Mouse (Mus musculus) limb, embryonic 11.5 days (tissue): Measurements from ENCODE around the gene Btaf1. TPM values are rescaled to one million over a fixed set of nuclear protein-coding genes. Genes with fewer than 3 reads are reported as not detected.

Experiments used
- ATAC-seq: fragments of 200-750 bp; cut with Nextera tagmentation; 2 replicates; pipeline ENCODE4 v1.8.0; 2017; ENCODE audit warnings: low read depth; ENCODE audit not compliant: insufficient number of reproducible peaks, low FRiP score, low TSS enrichment
- DNase-seq: peaks from one replicate; pipeline ENCODE4 v3.0.0-alpha.2; 2015; ENCODE audit warnings: low spot score
- H3K27ac ChIP-seq: fragments of 300-500 bp; sonication (generic); replicated peaks from 2 replicates; pipeline ENCODE4 v1.5.1; 2014; ENCODE audit warnings: low read depth, mild to moderate bottlenecking, low read length
- H3K27me3 ChIP-seq: fragments of 300-500 bp; sonication (generic); 2 replicates; pipeline ENCODE4 v1.6.1; 2014; ENCODE audit warnings: mild to moderate bottlenecking, low read length, mixed read lengths; ENCODE audit not compliant: control insufficient read depth, insufficient read depth
- H3K36me3 ChIP-seq: fragments of 300-500 bp; sonication (generic); 2 replicates; pipeline ENCODE4 v1.6.1; 2014; ENCODE audit warnings: mild to moderate bottlenecking, low read length, moderate library complexity, mixed read lengths; ENCODE audit not compliant: control insufficient read depth, insufficient read depth
- H3K4me1 ChIP-seq: fragments of 300-500 bp; sonication (generic); 2 replicates; pipeline ENCODE4 v1.6.1; 2014; ENCODE audit warnings: low read length, mixed read lengths; ENCODE audit not compliant: control insufficient read depth, insufficient read depth
- H3K4me2 ChIP-seq: fragments of 300-500 bp; sonication (generic); 2 replicates; pipeline ENCODE4 v1.6.1; 2014; ENCODE audit warnings: low read depth, mild to moderate bottlenecking, moderate library complexity; ENCODE audit not compliant: severe bottlenecking
- H3K4me3 ChIP-seq: fragments of 300-500 bp; sonication (generic); 2 replicates; pipeline ENCODE4 v1.5.1; 2014; ENCODE audit warnings: low read depth, low read length
- H3K9ac ChIP-seq: fragments of 300-500 bp; sonication (generic); 2 replicates; pipeline ENCODE4 v1.6.1; 2014; ENCODE audit warnings: mild to moderate bottlenecking, low read length
- H3K9me3 ChIP-seq: fragments of 300-500 bp; sonication (generic); 2 replicates; pipeline ENCODE4 v1.6.1; 2016; ENCODE audit warnings: low read length; ENCODE audit not compliant: control insufficient read depth
- WGBS: fragments of 180-500 bp; shearing (Covaris S2); extraction: QIAGEN DNeasy Blood & Tissue Kit; methylation state at CpG from one replicate; pipeline ENCODE4 v1.1.7; 2014; 5-methylcytosine and 5-hydroxymethylcytosine counted together
- polyA plus RNA-seq: library from polyadenylated mRNA; unstranded; fragments of >200 nt; fragmentation: Nextera tagmentation; extraction: Ambion mirVana; gene quantifications from 2 replicates; pipeline ENCODE4 v1.2.1, GENCODE M21; 2014

Btaf1 gene
- polyA plus RNA-seq, 1 experiment from 2014 or later = 15.3 TPM

- no peak overlapping the region for H3K27ac ChIP-seq
- H3K27me3 ChIP-seq = no peaks in the 10 kb centered on the region
- H3K4me2 ChIP-seq = no peak overlapping the region
- H3K9me3 ChIP-seq = no peaks in the 10 kb centered on the region
- H3K36me3 ChIP-seq = no peaks in the 10 kb centered on the region
- WGBS = 91% methylated on average over 10 of the region's 10 CpGs
- ATAC-seq (no peak), DNase-seq (no peak)
- no peak overlapping the region for H3K9ac ChIP-seq
- no peaks in the 10 kb centered on the region for H3K4me1 ChIP-seq
- H3K4me3 ChIP-seq = no peak overlapping the region
These were observed 118.6 kb downstream of the Btaf1 start for GRCm38 (mm10) chr19:37044431-37044830.

DNA sequence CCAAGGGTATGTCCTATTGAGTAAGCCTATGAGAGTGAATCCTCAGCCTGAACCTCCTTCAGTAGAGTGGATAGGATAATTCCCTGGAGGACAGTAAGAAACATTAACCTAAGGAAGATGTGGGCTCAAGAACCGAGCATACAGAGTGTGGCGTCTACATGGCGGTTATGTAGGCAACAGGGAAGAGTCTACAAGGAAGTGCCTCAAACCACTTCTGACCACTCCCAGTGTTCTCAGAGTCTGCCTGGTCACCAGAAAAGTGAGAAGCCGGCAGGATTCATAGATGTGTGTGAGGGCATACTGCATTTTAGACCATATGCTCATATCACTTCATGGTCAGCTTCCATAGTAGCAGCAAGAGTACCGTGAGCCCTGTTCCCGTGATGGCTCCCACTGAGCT is 122.6 kb downstream of the Btaf1 start:
- H3K27me3 ChIP-seq = no peaks in the 10 kb centered on the region
- H3K9me3 ChIP-seq = no peaks in the 10 kb centered on the region
- WGBS = 94% methylated on average over 6 of the region's 6 CpGs
- no peak overlapping the region for H3K4me3 ChIP-seq
- no peaks in the 10 kb centered on the region for H3K4me1 ChIP-seq
- ATAC-seq (no peak), DNase-seq (no peak)
- H3K27ac ChIP-seq = no peak overlapping the region
- no peaks in the 10 kb centered on the region for H3K36me3 ChIP-seq
- H3K4me2 ChIP-seq = no peak overlapping the region
- no peak overlapping the region for H3K9ac ChIP-seq

DNA sequence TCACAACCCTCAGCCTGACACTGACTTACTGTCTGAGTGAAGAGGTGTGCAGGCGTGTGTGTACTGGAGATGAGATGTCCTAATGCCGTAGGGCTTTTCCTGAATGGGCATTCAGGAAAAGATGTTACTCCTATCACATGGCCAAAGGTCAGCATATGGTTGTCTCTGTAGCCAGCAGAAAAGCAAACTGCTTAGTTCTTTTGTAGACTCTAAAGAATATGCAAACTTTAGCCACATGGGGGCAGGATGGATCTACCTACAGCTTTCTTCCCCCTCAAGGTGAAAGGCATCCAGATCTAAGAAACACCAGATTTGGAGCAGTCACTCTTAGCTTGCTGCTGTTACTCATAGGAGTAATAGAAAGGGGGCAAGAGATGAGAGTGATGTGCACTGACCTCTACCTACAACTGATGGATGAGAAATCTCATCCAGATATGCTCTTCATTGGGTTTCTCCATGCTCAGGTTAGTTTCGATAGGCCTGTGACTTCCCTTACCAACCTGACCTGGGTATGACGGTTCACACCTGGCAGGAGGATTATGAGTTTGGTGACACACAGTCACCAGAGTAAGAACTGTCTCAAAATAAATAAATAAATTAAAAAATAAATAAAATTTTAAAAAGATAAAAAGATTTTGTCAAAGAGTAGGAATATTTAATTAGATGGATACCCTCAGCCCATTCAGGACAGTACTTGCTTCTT is 124.9 kb downstream of the Btaf1 start:
- ATAC-seq (no peak), DNase-seq (peak; percentile 58)
- no peak overlapping the region for H3K4me2 ChIP-seq
- H3K4me1 ChIP-seq = no peaks in the 10 kb centered on the region
- H3K9ac ChIP-seq = no peak overlapping the region
- no peaks in the 10 kb centered on the region for H3K9me3 ChIP-seq
- H3K4me3 ChIP-seq = no peak overlapping the region
- no peak overlapping the region for H3K27ac ChIP-seq
- no peaks in the 10 kb centered on the region for H3K27me3 ChIP-seq
- H3K36me3 ChIP-seq = no peaks in the 10 kb centered on the region
- WGBS = 78% methylated on average over 4 of the region's 4 CpGs

- H3K4me3 ChIP-seq = no peak overlapping the region
- H3K27ac ChIP-seq = no peak overlapping the region
- no peaks in the 10 kb centered on the region for H3K4me1 ChIP-seq
- no peak for DNase-seq
- 73% methylated on average over 4 of the region's 4 CpGs for WGBS
- H3K9me3 ChIP-seq = no peaks in the 10 kb centered on the region
- no peaks in the 10 kb centered on the region for H3K27me3 ChIP-seq
- no peak overlapping the region for H3K9ac ChIP-seq
- ATAC-seq = no peak
- no peak overlapping the region for H3K4me2 ChIP-seq
- H3K36me3 ChIP-seq = no peaks in the 10 kb centered on the region
These were observed 130.2 kb downstream of the Btaf1 start for GRCm38 (mm10) chr19:37055976-37056556.

DNA sequence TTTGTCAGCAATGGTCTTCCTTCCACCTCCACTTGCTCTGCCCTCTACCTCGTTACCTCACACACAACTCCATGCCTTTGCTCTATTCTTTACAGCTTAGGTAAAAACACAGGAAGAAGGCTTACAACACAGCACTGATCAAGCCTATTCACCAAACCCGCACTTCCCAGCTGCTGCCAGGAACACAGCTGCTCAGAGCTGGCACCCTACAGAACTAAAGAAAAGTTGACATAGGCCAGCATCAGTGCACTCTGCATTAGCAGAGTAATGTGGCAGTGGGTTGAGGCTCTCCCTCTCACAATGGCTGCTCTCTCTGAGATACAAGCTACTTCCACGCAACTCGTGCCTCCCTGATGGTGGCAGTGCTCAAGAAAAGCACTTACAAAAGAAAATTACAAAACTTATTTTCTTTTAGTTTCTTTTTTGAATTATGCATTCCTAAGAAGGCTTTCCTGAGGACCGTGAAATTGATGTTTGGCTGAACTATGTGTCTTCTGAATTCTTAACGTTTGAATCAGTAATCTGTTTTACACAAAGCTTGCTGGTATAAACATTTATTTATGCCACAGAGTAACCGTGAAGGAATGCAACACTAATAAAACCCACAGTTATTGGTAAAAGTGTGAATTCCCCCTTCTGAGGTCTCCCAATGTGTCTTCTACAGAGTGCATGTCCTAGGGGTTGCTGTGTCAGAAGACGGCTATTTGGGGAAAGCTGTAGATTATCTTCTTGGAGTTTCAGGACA is 131.5 kb downstream of the Btaf1 start:
- H3K9me3 ChIP-seq = no peaks in the 10 kb centered on the region
- DNase-seq = no peak
- no peak overlapping the region for H3K27ac ChIP-seq
- H3K27me3 ChIP-seq = no peaks in the 10 kb centered on the region
- H3K4me2 ChIP-seq = no peak overlapping the region
- no peaks in the 10 kb centered on the region for H3K4me1 ChIP-seq
- no peak overlapping the region for H3K9ac ChIP-seq
- H3K4me3 ChIP-seq = no peak overlapping the region
- WGBS = 81% methylated on average over 8 of the region's 8 CpGs
- no peak for ATAC-seq
- H3K36me3 ChIP-seq = no peaks in the 10 kb centered on the region

DNA sequence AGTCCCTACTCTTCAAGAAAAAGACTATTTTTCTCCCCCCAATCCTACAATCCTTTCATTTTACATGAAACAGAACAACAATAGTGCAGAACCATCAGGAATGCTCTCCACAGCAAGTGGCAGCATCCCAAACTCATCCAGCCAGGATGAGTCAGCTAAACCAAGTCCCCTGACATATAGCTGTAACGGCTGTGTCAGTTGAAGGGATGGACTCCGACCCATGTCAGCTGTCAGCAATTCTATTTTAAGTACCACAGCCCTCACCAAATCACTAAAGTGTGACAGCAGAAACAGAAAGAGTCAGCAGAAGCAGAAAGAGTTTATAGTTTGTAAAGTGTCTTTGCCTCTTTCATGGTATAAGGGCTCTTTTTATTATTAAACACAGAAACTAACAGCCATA is 133.7 kb downstream of the Btaf1 start:
- Histone ChIP-seq H3K36me3 (no peaks in the 10 kb centered on the region), H3K27me3 (no peaks in the 10 kb centered on the region), H3K4me2 (no peak overlapping the region), H3K4me1 (no peaks in the 10 kb centered on the region), H3K27ac (no peak overlapping the region), H3K4me3 (no peak overlapping the region), H3K9ac (no peak overlapping the region), H3K9me3 (no peaks in the 10 kb centered on the region)
- DNase-seq (no peak), ATAC-seq (no peak)
- WGBS = 73% methylated on average over 2 of the region's 2 CpGs

GRCm38 (mm10) chr19:37060078-37060477 is 134.2 kb downstream of the Btaf1 start:
- DNase-seq (no peak), ATAC-seq (no peak)
- no peaks in the 10 kb centered on the region for H3K4me1 ChIP-seq
- no peak overlapping the region for H3K27ac ChIP-seq
- no peak overlapping the region for H3K9ac ChIP-seq
- no peak overlapping the region for H3K4me3 ChIP-seq
- H3K27me3 ChIP-seq = no peaks in the 10 kb centered on the region
- H3K9me3 ChIP-seq = no peaks in the 10 kb centered on the region
- H3K36me3 ChIP-seq = no peaks in the 10 kb centered on the region
- WGBS = 89% methylated on average over 4 of the region's 4 CpGs
- no peak overlapping the region for H3K4me2 ChIP-seq
